8 mouse cellular contexts compared by ENCODE assay signal in genomic region chr19:5811771-5812504, GRCm38 (mm10). TPM values are rescaled to one million over a fixed set of nuclear protein-coding genes. Genes with fewer than 3 reads are reported as not detected.
DNase-seq lines count a peak whose midpoint lies in the region; ATAC-seq and TF ChIP-seq lines count a peak whose summit lies in the region.

No protein-coding gene starts in this region.

- no peaks in the 10 kb centered on the region for H3K27me3 ChIP-seq in hindbrain, embryonic 15.5 days
- no peaks in the 10 kb centered on the region for H3K27me3 ChIP-seq in midbrain, embryonic 10.5 days (ENCODE audit: low read depth, poor library complexity, severe bottlenecking)
- H3K27me3 ChIP-seq in stomach, postnatal 0 days (ENCODE audit: control insufficient read depth, insufficient read depth, low read length), result no peaks in the 10 kb centered on the region

- H3K4me2 ChIP-seq in hindbrain, embryonic 15.5 days, result peak overlapping the region; percentile 33
- H3K4me2 ChIP-seq in stomach, postnatal 0 days (replicated peaks; ENCODE audit: low read depth), result 0 out of 2 replicates have a peak overlapping the region, but pooled peaks have one; percentile 9

- no peak overlapping the region for H3K4me3 ChIP-seq in hindbrain, embryonic 15.5 days
- H3K4me3 ChIP-seq in midbrain, embryonic 10.5 days, result no peak overlapping the region
- H3K4me3 ChIP-seq in stomach, postnatal 0 days (ENCODE audit: low read depth, low read length), result no peak overlapping the region

- H3K27ac ChIP-seq in hindbrain, embryonic 15.5 days (replicated peaks), result peak overlapping the region; percentile 91
- H3K27ac ChIP-seq in midbrain, embryonic 10.5 days (replicated peaks), result peak overlapping the region; percentile 80
- H3K27ac ChIP-seq in stomach, postnatal 0 days (replicated peaks), result peak overlapping the region; percentile 96

- H3K9me3 ChIP-seq in hindbrain, embryonic 15.5 days, result no peaks in the 10 kb centered on the region
- no peaks in the 10 kb centered on the region for H3K9me3 ChIP-seq in midbrain, embryonic 10.5 days (replicated peaks)
- H3K9me3 ChIP-seq in stomach, postnatal 0 days (ENCODE audit: control insufficient read depth, low read length), result no peaks in the 10 kb centered on the region

- peak; percentile 96 for ATAC-seq in hindbrain, embryonic 15.5 days (ENCODE audit: low FRiP score, low read depth)
- ATAC-seq in stomach, postnatal 0 days (ENCODE audit: low FRiP score, low TSS enrichment), result peak; percentile 53

- no peaks in the 10 kb centered on the region for H3K36me3 ChIP-seq in hindbrain, embryonic 15.5 days
- no peaks in the 10 kb centered on the region for H3K36me3 ChIP-seq in midbrain, embryonic 10.5 days
- H3K36me3 ChIP-seq in stomach, postnatal 0 days (ENCODE audit: control insufficient read depth, insufficient read depth, low read length), result no peaks in the 10 kb centered on the region

- peaks cover 47% of the 10 kb centered on the region for H3K4me1 ChIP-seq in hindbrain, embryonic 15.5 days (replicated peaks)
- H3K4me1 ChIP-seq in midbrain, embryonic 10.5 days, result peaks cover 73% of the 10 kb centered on the region
- peaks cover 22% of the 10 kb centered on the region for H3K4me1 ChIP-seq in stomach, postnatal 0 days (replicated peaks; ENCODE audit: control insufficient read depth, insufficient read depth)

- H3K9ac ChIP-seq in hindbrain, embryonic 15.5 days, result no peak overlapping the region
- peak overlapping the region; percentile 50 for H3K9ac ChIP-seq in stomach, postnatal 0 days (ENCODE audit: low read length)

- WGBS in hindbrain, embryonic 15.5 days, result 31% methylated on average over 7 of the region's 7 CpGs
- 58% methylated on average over 7 of the region's 7 CpGs for WGBS in midbrain, embryonic 10.5 days
- WGBS in stomach, postnatal 0 days, result 50% methylated on average over 7 of the region's 7 CpGs

- TF ChIP-seq EP300 in stomach, postnatal 0 days (optimal IDR thresholded peaks at IDR 0.05), result no peak

- peak; percentile 91 for DNase-seq in adipocyte (ENCODE audit: low spot score)
- DNase-seq in cerebellum, postnatal 25 days, result peak; percentile 79 to 83
- peak; percentile 88 for DNase-seq in gastrocnemius, adult 18-20 months (ENCODE audit: low spot score)
- DNase-seq in layer of hippocampus, postnatal 36 days, result peak; percentile 87 to 88
- DNase-seq in midbrain, embryonic 10.5 days (ENCODE audit: low spot score), result peak; percentile 63
- peak; percentile 56 for DNase-seq in stomach, postnatal 0 days (ENCODE audit: low spot score)
- DNase-seq in T-cell, adult 2 months (ENCODE audit: low spot score), result no peak

- no peak for TF ChIP-seq CTCF in stomach, postnatal 0 days (IDR thresholded peaks at IDR 0.05; ENCODE audit: low read depth)

RNA-seq across cellular contexts. Expression of gene Scyl1, which starts 40.7 kb away (rescaled TPM):
- total RNA-seq in gastrocnemius, adult 18-20 months (2021), result 10 to 100 TPM; 70.6 to 74.4 TPM
- 79.7 and 92.6 TPM in 2 replicates for polyA plus RNA-seq in hindbrain, embryonic 15.5 days (2015; fragmentation: Nextera tagmentation; extraction: Ambion mirVana)
- 10 to 100 TPM; 75.6 to 75.9 TPM for total RNA-seq in layer of hippocampus, postnatal 36 days (2021)
- 68.3 and 71.3 TPM in 2 replicates for polyA plus RNA-seq in midbrain, embryonic 10.5 days (2016; fragmentation: Nextera tagmentation; extraction: Ambion mirVana)
- 38.1 and 40.9 TPM in 2 replicates for polyA plus RNA-seq in stomach, postnatal 0 days (2015; fragmentation: Nextera tagmentation; extraction: Ambion mirVana)
